Mouse (Mus musculus): ENCODE results near the gene Mgat4d. TPM values are rescaled to one million over a fixed set of nuclear protein-coding genes. Genes with fewer than 3 reads are reported as not detected.
"Not testable (repeated sequence)": the region's sequence is repeated elsewhere in the genome, so short reads cannot be mapped to it uniquely, and the experiment has no call there.

The Mgat4d gene
- not detected for total RNA-seq (2021)
- long read RNA-seq, experiment 1 = 0 reads
- long read RNA-seq, experiment 2 = 0 reads

DNA sequence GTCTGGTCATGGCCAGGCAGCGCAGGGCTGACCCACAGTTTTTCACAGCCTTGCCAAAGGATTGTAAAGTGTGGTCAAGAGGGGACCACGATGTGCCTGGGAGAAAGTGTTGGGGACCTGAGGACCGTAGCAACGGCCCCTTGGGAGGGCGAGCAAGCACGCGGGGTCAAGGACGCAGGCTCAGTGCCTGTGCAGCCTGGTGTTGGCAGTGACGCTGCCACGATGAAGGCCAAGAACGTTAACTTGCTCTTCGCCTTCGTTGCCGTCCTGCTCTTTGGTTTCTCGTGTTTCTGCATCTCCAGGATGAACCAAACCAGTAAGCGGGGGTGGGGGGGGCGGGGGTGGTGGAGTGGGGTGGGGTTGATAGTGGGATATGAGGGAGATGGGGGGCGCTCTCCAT is at the start of gene Mgat4d:
Gene Mgat4d, plus strand, starts transcription at position 209 of the 400 bp plus-strand sequence.
- DNase-seq (ENCODE audit: low spot score in 2 of 2) = no peak

- no peak for DNase-seq (ENCODE audit: low spot score in 2 of 2)
Measured at GRCm38 (mm10) chr8:83300135-83300534, 48.1 kb upstream of the Mgat4d start.

DNA sequence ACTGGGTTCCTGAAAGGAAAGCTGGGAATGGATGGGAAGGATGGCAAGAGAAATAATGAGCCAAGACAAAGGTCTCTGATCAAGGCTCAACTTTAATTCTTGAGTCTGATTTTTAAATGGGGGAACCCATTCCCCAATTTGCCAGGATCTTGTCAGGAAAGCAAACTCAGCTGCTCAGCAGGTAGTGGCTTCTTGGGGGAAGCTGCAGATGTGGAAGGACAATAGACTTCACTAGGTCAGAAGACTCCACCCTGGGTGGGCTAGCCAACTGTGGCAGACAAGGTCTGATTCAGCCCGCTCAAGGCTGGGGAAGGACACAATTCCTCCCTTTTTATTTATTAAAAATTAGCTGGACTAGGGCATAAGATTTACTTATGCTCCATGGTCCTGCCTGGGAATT is 43.3 kb upstream of the Mgat4d start:
- no peak for DNase-seq (ENCODE audit: low spot score in 2 of 2)

GRCm38 (mm10) chr8:83309836-83310235 is 38.4 kb upstream of the Mgat4d start:
- no peak for DNase-seq (ENCODE audit: low spot score in 2 of 2)

DNA sequence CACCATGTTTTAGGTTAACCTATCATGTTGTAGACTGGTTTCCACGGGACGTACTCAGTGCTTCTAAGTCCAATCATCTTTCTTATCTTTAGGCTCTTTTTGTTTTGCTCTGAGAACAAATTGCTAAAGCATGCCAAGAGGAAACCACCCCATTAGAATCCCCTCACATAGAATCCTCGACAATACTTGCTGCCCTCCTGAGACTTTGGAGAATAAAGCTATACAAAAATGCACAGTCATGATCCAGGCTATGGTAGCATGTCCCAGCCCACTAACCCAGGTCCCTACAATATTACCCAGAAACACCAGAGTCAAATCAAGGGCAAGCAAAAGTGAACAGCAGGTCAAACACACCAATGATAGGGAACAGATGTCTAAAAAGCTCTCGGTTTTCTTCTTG is 33.2 kb upstream of the Mgat4d start:
- not testable (repeated sequence) for DNase-seq (ENCODE audit: low spot score in 2 of 2)

GRCm38 (mm10) chr8:83315691-83316090 is 32.6 kb upstream of the Mgat4d start:
- DNase-seq (ENCODE audit: low spot score in 2 of 2) = no peak

DNA sequence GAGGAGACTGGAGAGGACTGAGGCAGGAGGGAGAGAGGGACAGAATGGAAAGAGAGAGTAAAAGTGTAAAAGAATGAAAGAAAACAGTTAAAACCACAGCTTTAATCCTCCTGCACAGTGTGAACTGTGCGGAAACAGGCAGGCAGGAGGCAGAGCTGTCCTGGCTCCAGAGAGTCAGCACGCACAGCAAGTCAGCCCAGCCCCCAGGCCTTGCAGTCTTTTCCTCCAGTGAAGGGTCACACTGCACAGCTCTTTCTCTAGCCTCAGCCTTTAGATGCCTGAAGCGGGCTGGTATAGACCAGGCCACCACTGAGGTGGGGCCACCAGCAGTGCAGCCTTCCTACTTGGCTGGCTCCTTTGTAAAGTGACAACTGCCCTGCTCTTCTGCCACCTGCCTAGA is 27.7 kb upstream of the Mgat4d start:
- no peak for DNase-seq (ENCODE audit: low spot score in 2 of 2)

- DNase-seq (ENCODE audit: low spot score in 2 of 2) = no peak
Measured at GRCm38 (mm10) chr8:83322374-83322773, 25.9 kb upstream of the Mgat4d start.

DNA sequence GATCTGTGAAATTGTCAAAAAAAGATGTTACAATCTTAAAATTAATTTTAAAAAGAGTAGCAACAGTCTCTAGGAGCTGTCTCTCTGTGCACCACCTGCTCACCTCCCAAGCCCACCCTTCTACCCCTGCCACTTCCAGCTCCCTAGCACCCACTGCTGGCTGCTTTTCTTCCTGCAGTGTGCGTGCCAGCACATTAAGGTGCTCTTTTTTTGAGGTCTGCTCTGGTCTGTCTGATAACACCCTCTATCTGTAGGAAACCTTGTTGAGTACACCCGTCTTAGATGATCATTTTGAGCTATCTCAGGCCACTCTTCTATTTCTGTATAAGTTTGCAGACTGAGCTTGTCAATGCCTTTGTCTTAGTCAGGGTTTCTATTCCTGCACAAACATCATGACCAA is 25.2 kb upstream of the Mgat4d start:
- no peak for DNase-seq (ENCODE audit: low spot score in 2 of 2)

DNA sequence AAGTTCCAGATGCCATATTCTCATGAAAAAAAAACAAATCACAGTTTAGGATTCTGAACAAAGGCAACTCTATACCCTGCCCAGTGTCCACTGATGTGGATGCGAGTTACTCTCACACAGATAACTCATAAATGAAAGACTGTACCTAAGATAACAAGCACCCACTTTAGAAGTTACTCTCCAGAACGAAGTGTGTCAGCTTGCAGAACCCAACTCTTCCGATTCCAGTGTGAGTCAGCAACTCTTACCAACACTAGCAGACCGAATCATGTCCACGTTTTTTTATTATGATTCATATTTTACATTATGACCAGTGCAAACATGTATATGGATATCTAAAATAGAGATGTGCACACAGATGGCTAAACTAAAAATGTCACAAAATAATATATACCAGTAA is 20.4 kb upstream of the Mgat4d start:
- DNase-seq (ENCODE audit: low spot score in 2 of 2) = no peak

GRCm38 (mm10) chr8:83331567-83331898 is 16.7 kb upstream of the Mgat4d start:
- DNase-seq (ENCODE audit: low spot score in 2 of 2) = peak in 1 of 2 experiments; percentile 16

DNA sequence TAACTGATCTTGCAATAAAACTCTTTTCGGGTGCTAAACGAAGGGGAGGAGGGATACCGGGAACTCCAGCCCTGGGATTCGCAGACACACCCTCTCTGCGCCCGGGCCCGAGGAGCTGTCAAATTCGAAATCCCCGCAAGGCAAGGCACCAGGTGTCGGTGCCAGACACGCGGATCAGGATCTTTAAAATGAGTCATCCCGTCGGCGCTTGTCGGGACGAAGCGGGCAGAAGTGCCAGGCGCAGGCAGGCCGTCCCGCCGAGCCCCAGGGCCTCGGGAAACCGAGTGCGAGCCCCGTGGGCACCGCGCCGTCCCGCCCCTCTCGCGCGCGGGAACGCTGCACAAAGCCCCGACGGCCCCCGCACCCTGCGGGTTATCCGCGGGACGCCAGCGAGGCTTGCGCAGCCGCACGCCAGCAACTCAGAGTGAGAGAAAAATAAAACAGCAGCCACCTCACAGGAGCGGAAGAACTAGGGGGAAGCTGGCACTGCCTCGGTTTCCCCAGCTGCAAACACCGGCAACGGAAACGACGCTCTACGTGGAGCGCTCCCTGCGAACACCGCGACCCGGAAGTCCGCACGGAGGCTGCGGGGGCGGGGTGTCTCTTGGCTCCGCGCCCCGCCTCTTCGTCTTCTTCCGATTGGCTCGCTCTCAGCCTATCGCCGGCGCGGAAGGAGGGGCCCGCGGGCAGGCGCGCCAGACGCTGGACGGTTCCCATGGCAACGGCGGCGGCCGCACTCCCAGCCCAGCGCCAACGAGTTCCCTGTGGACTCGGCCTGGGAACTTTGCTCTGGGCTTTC is 16.2 kb upstream of the Mgat4d start, which contains the start of gene Elmod2:
Gene Elmod2, minus strand, starts transcription at position 588 of the 799 bp plus-strand sequence.
- peak; percentile 97 to 98 for DNase-seq (ENCODE audit: low spot score in 2 of 2)

DNA sequence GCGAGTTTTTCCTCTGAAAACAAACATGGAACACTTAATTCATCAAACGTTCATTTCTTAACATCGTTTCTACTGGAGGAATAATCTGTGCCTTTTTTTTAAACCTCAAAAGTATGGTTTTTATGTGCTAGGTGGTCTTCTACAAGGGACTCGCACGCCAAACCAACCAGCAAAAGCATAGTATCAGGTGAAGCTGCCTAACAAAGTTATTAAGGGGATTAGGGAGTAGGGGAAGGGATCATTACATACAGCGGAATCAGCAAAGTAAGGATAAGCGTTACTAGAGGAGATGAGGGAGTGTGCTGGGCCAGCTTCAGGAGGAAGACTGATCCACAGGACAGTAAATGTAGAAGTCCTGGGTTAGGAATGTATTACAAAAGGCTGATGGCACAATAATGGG is 15.4 kb upstream of the Mgat4d start:
- DNase-seq (ENCODE audit: low spot score in 2 of 2) = no peak

DNA sequence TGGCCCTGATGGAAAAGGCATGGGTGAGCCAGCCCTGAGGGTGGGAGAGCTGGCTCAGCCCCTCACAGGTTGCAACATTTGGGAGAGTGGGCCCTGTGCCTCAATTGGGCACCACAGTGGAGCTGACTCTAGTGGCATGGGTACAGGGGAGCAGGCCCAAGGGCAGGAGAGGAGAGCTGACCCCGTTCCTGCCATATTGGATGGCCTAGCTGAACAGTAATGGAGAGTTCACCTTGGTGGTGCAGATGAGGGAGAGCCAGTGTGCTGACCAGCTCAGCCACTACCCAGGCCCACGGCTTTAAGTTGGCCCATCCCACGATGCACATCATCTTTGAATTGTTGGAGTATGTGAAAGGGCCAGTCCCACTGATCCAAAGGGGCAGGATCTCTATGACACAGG is 6.2 kb upstream of the Mgat4d start:
- DNase-seq (ENCODE audit: low spot score in 2 of 2) = no peak

DNA sequence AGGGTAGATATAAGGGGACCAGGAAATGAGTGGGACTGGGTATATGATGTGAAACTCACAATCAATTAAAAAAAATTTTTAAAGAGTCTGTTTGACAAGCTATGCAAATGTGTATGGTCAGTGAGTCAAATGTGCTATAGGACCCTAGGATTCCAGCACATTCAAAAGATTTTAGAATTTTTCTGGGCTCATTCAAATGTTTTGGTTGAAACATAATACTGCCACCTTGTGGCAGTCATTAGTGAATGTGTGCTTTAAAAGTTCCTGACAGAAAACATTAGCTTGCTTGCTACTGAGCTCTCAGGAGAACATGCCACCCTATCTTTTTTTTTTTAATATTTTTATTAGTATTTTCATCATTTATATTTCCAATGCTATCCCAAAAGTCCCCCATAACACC is 5.6 kb upstream of the Mgat4d start:
- DNase-seq (ENCODE audit: low spot score in 2 of 2) = no peak

DNA sequence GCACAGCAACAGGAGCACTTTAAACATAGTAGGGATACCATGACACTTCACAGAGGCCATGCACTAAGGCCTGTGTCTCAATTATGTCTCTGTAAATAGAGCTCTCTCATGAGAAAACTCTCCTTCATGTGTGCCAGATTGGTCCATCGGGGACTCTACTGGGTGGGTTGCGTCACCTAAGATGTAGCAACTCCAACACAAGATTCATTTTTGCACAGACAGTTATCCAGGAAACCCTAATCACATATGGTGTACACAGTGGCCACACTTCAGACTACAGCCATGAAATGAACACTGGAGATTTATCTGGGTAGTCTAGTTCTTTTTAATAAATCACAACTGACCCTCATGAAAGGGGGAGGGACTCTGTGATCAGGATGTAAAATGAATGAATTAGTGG is 3.0 kb downstream of the Mgat4d start:
- DNase-seq (ENCODE audit: low spot score in 2 of 2) = no peak

DNA sequence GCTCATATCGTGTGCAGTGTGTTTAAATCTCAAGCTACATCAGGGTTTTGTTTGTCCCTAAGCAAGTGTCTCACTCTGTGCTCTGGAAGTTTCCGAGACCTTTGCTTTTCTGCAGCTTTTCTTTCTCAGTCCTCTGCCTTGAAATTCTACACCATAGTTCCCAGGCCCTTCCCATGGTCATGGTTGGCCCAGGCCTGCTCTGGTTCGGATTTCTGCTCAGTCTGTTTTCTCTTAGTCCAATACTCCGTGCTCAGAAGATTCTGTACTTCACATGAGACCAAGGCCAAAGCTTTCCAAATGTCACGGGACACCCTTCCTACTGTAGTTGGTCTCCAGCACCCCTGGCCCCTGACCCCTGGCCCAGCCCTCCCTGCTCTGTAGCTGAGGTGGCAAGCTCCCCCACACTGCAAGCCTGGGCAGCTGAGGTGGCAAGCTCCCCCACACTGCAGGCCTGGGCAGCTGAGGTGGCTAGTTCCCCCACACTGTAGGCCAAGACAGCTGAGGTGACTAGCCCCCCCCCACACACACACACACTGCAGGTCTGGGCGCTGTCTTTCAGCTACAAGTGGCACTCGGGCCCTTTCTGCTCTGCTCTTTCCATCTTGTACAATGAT is 15.0 kb downstream of the Mgat4d start:
- DNase-seq (ENCODE audit: low spot score in 2 of 2) = no peak

DNA sequence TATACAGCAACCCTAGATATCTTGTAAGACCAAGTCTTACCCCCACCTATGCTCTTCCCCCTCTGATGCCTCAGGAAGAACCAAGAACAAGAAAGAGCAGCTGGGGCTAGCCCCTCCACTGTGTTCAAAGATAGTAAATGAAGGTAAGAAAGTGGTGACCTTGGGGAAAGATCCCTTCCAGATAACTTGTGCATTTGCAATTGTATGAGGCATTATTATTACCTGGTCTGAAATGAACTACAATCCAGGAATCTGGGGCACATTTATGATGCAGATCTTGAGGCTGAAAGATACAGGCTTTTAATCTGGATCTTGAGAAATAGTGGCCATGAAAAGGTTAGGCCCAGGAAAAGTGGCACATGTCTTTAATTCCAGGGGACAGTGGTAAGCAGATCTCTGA is 29.0 kb downstream of the Mgat4d start:
- DNase-seq (ENCODE audit: low spot score in 2 of 2) = no peak

DNA sequence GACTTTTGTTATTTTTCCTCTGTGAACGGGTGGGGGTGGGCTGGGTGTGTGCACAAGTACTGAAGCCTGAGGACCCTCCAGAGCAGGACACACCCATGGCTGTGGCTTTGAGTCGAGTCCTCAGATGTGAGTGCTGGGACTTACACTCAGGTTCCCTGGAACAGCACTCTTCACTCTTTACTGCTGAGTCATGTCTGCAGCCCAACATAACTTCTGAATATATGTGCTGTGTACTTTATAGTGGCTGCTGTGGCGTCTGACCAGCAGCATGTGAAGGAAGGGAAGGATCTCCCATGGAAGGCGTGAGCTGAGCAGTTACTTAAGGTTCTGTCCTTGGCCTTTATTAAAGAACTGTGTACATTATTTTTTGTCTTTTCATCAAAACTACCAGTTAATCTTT is 31.9 kb downstream of the Mgat4d start:
- DNase-seq (ENCODE audit: low spot score in 2 of 2) = no peak

- DNase-seq (ENCODE audit: low spot score in 2 of 2) = no peak
Measured at GRCm38 (mm10) chr8:83381016-83381415, 32.7 kb downstream of the Mgat4d start.

GRCm38 (mm10) chr8:83382850-83383249 is 34.6 kb downstream of the Mgat4d start:
- DNase-seq (ENCODE audit: low spot score in 2 of 2) = no peak

DNA sequence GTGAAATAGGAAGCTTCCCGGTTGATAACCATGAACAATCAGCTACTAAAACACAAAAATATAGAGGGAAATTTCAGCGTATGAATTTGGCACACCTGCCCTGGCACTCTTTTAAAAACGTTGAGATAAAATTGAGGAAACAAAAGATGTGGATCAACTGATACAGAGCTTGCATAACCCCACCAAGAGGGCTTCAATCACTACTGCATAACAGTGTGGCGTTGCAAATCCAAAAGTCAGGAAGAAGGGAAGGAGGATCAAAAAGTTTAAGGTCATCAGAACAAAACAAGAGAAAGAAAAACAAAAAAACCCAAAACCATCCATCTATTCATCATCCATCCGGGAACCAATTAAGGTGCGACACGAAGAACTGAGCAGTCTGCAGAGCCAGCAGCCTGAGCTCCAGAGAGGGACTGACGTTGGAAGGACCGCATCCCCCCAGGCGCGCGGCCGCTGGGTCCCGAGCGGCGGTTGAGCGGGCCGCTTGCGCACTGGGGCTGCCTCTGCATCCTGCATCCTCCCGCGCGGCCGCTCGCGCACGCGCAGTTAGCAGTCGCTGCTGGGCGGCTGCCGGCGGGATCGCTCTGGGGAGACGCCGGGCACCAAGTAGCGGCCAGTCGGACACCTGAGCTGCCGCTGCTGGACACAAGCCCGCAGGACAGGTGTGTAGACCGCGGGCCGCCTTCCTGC is 41.2 kb downstream of the Mgat4d start, which contains the start of gene Clgn:
Gene Clgn, plus strand, starts transcription at position 552 of the 690 bp plus-strand sequence.
- peak; percentile 73 to 85 for DNase-seq (ENCODE audit: low spot score in 2 of 2)

All from left cerebral cortex, adult 18-20 months (tissue).